Mouse (Mus musculus): ENCODE data around the gene Dusp6. TPM values are rescaled to one million over a fixed set of nuclear protein-coding genes. Genes with fewer than 3 reads are reported as not detected.

Dusp6 gene
- polyA plus RNA-seq, 1 experiment, result 5.1 TPM

GRCm38 (mm10) chr10:99308837-99309236 lies 45.8 kb downstream of the Dusp6 start:
- no peaks in the 10 kb centered on the region for H3K36me3 ChIP-seq (ENCODE audit: control insufficient read depth, insufficient read depth, low read length)
- TF ChIP-seq POLR2A (IDR thresholded peaks at IDR 0.05; ENCODE audit: control insufficient read depth, low read depth, low read length) (no peak), CTCF (IDR thresholded peaks at IDR 0.05; ENCODE audit: control insufficient read depth, insufficient read depth, insufficient replicate concordance, low read depth, low read length) (no peak)
- no peaks in the 10 kb centered on the region for H3K27me3 ChIP-seq (ENCODE audit: control insufficient read depth, insufficient read depth, low read length)
- no peak overlapping the region for H3K27ac ChIP-seq (ENCODE audit: control insufficient read depth, insufficient read depth, low read depth, low read length)
- H3K4me1 ChIP-seq (ENCODE audit: control insufficient read depth, insufficient read depth, low read length), result no peaks in the 10 kb centered on the region
- H3K4me3 ChIP-seq (ENCODE audit: control insufficient read depth, low read depth, low read length), result no peak overlapping the region

- TF ChIP-seq POLR2A (IDR thresholded peaks at IDR 0.05; ENCODE audit: control insufficient read depth, low read depth, low read length) (no peak), CTCF (IDR thresholded peaks at IDR 0.05; ENCODE audit: control insufficient read depth, insufficient read depth, insufficient replicate concordance, low read depth, low read length) (no peak)
- no peaks in the 10 kb centered on the region for H3K4me1 ChIP-seq (ENCODE audit: control insufficient read depth, insufficient read depth, low read length)
- no peak overlapping the region for H3K27ac ChIP-seq (ENCODE audit: control insufficient read depth, insufficient read depth, low read depth, low read length)
- H3K36me3 ChIP-seq (ENCODE audit: control insufficient read depth, insufficient read depth, low read length), result no peaks in the 10 kb centered on the region
- H3K27me3 ChIP-seq (ENCODE audit: control insufficient read depth, insufficient read depth, low read length), result no peaks in the 10 kb centered on the region
- no peak overlapping the region for H3K4me3 ChIP-seq (ENCODE audit: control insufficient read depth, low read depth, low read length)
Observed at GRCm38 (mm10) chr10:99309617-99310016, 46.6 kb downstream of the Dusp6 start.

- Histone ChIP-seq H3K36me3 (ENCODE audit: control insufficient read depth, insufficient read depth, low read length) (no peaks in the 10 kb centered on the region), H3K4me3 (ENCODE audit: control insufficient read depth, low read depth, low read length) (no peak overlapping the region; the same call in 1 of the 2 replicates), H3K27ac (ENCODE audit: control insufficient read depth, insufficient read depth, low read depth, low read length) (no peak overlapping the region), H3K27me3 (ENCODE audit: control insufficient read depth, insufficient read depth, low read length) (no peaks in the 10 kb centered on the region), H3K4me1 (ENCODE audit: control insufficient read depth, insufficient read depth, low read length) (no peaks in the 10 kb centered on the region)
- TF ChIP-seq POLR2A (IDR thresholded peaks at IDR 0.05; ENCODE audit: control insufficient read depth, low read depth, low read length), result no peak
Observed at GRCm38 (mm10) chr10:99310204-99310603, 47.2 kb downstream of the Dusp6 start.

GRCm38 (mm10) chr10:99311956-99312355 lies 48.9 kb downstream of the Dusp6 start:
- TF ChIP-seq CTCF (IDR thresholded peaks at IDR 0.05; ENCODE audit: control insufficient read depth, insufficient read depth, insufficient replicate concordance, low read depth, low read length) (no peak), POLR2A (IDR thresholded peaks at IDR 0.05; ENCODE audit: control insufficient read depth, low read depth, low read length) (no peak)
- Histone ChIP-seq H3K4me1 (ENCODE audit: control insufficient read depth, insufficient read depth, low read length) (no peaks in the 10 kb centered on the region), H3K36me3 (ENCODE audit: control insufficient read depth, insufficient read depth, low read length) (no peaks in the 10 kb centered on the region), H3K27me3 (ENCODE audit: control insufficient read depth, insufficient read depth, low read length) (no peaks in the 10 kb centered on the region), H3K27ac (ENCODE audit: control insufficient read depth, insufficient read depth, low read depth, low read length) (no peak overlapping the region), H3K4me3 (ENCODE audit: control insufficient read depth, low read depth, low read length) (no peak overlapping the region)

GRCm38 (mm10) chr10:99314366-99314765 lies 51.3 kb downstream of the Dusp6 start:
- H3K27me3 ChIP-seq (ENCODE audit: control insufficient read depth, insufficient read depth, low read length), result no peaks in the 10 kb centered on the region
- no peaks in the 10 kb centered on the region for H3K36me3 ChIP-seq (ENCODE audit: control insufficient read depth, insufficient read depth, low read length)
- no peak for TF ChIP-seq POLR2A (IDR thresholded peaks at IDR 0.05; ENCODE audit: control insufficient read depth, low read depth, low read length)
- no peak overlapping the region for H3K27ac ChIP-seq (ENCODE audit: control insufficient read depth, insufficient read depth, low read depth, low read length)
- no peak overlapping the region for H3K4me3 ChIP-seq (ENCODE audit: control insufficient read depth, low read depth, low read length)
- no peaks in the 10 kb centered on the region for H3K4me1 ChIP-seq (ENCODE audit: control insufficient read depth, insufficient read depth, low read length)

GRCm38 (mm10) chr10:99317057-99317456 lies 54.0 kb downstream of the Dusp6 start:
- Histone ChIP-seq H3K27me3 (ENCODE audit: control insufficient read depth, insufficient read depth, low read length) (no peaks in the 10 kb centered on the region), H3K4me1 (ENCODE audit: control insufficient read depth, insufficient read depth, low read length) (no peaks in the 10 kb centered on the region), H3K36me3 (ENCODE audit: control insufficient read depth, insufficient read depth, low read length) (no peaks in the 10 kb centered on the region), H3K27ac (ENCODE audit: control insufficient read depth, insufficient read depth, low read depth, low read length) (no peak overlapping the region), H3K4me3 (ENCODE audit: control insufficient read depth, low read depth, low read length) (no peak overlapping the region)
- TF ChIP-seq CTCF (IDR thresholded peaks at IDR 0.05; ENCODE audit: control insufficient read depth, insufficient read depth, insufficient replicate concordance, low read depth, low read length), result no peak

Other genes starting within 250 kb of the Dusp6 start
- 73.4 and 78.4 TPM in 2 replicates for gene Poc1b, start 156.2 kb upstream of the Dusp6 start, polyA plus RNA-seq (2012; rRNA removed)
- 0.61 and 0.67 TPM in 2 replicates for gene Galnt4, start 155.1 kb upstream of the Dusp6 start, polyA plus RNA-seq (2012; rRNA removed)
- gene Phxr2, start 136.9 kb upstream of the Dusp6 start, polyA plus RNA-seq (2012; rRNA removed), result not detected in 2 replicates